Mouse (Mus musculus) spleen, postnatal 10 days (tissue): ENCODE results near the gene Il24.

Source experiments
- DNase-seq, 2 experiments: peaks; one replicate each; pipeline ENCODE4 v3.0.0; 2021 to 2022; ENCODE audit warnings: low spot score in 2 of 2

Gene Il24

GRCm38 (mm10) chr1:130854819-130855218 is 32.4 kb downstream of the Il24 start:
- no peak for DNase-seq

DNA sequence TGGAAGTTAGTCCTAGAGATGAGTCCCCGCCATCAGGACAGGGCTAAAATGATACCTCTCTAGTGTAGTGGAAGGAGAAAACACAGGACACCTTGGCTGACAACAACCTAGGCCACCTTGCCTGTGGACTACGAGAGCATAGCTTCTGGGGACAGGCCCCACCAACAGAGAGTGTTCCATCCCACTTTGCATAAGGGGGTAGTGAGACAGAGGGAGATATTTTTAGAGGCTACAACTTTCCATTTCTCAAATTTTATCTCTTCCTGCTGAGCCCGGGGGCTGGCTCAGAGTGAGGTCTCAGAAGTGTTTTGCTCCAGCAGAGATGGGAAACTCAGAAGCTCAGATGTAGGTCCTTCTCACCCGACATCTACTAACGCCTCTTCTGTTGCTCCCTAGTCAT is 36.8 kb downstream of the Il24 start:
- DNase-seq: peak in 1 of 2 experiments; percentile 40

- no peak for DNase-seq
Measured at GRCm38 (mm10) chr1:130849530-130850214, 37.6 kb downstream of the Il24 start.

- no peak for DNase-seq
Measured at GRCm38 (mm10) chr1:130844516-130844915, 42.7 kb downstream of the Il24 start.

GRCm38 (mm10) chr1:130841621-130842020 is 45.6 kb downstream of the Il24 start:
- no peak for DNase-seq

GRCm38 (mm10) chr1:130840599-130841379 is 46.5 kb downstream of the Il24 start:
- DNase-seq: no peak

GRCm38 (mm10) chr1:130838288-130838687 is 49.0 kb downstream of the Il24 start:
- DNase-seq: peak in 1 of 2 experiments; percentile 72

- DNase-seq: no peak
Measured at GRCm38 (mm10) chr1:130835161-130835936, 51.9 kb downstream of the Il24 start.

- DNase-seq: no peak
Measured at GRCm38 (mm10) chr1:130832230-130833149, 54.8 kb downstream of the Il24 start.
